Mouse (Mus musculus): ENCODE data around the gene Kcnk4. TPM values are rescaled to one million over a fixed set of nuclear protein-coding genes. Genes with fewer than 3 reads are reported as not detected.
A peak's percentile ranks its signal among the peaks of the same experiment; 100 is the strongest.

The Kcnk4 gene
- polyA plus RNA-seq (2015; fragmentation: Nextera tagmentation; extraction: Ambion mirVana) = 0.50 and 0.95 TPM in 2 replicates

DNA sequence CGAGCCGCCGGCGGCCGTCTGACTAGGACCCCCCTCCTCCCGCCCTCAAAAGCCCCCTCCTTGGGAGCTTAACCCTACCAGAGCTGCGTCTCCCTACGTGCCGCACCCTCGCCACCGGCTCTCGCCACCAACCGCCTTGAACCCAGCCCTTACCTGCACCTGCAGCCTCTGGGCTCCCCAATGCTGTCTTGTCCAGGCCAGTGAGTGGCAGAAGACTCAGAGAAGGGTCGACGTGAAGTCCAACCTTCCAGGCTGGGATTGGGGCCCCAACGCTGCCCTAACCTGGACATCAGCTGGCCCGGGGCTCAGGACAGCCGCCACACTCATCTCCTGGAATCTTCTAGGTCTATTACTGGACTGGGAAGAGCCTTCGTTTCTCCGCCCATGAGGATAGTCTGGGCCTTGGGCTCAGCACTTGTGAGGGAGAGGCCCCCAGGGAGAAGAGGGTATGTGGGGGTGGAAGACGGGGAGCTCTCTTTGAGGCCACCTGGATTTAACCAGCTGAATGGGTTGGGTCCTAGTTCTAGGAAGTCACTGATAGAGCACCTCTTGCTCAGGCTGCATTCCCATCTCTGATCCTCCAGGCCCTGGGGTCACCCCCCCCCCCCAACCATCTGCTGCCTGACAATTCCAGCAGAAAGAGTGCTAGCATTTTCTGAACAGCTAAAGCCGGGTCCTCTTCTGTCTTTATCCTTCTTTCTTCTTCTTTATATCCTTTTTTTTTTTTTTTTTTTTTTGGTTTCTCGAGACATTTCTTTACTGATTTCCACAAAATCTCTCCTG is at the start of gene Kcnk4:
TSS of gene Kcnk4 (minus strand) at position 321 of the 783 bp plus-strand sequence.
- Histone ChIP-seq H3K9me3 (replicated peaks; ENCODE audit: control insufficient read depth, low read length) (no peaks in the 10 kb centered on the region), H3K4me1 (ENCODE audit: control insufficient read depth, insufficient read depth, low read length) (peaks cover 10% of the 10 kb centered on the region), H3K4me2 (ENCODE audit: low read depth, low read length) (peak within 1 kb of the TSS; percentile 80), H3K27me3 (ENCODE audit: control insufficient read depth, insufficient read depth, low read length) (peaks cover 48% of the 10 kb centered on the region), H3K9ac (ENCODE audit: low read length) (peak within 1 kb of the TSS; percentile 49), H3K36me3 (ENCODE audit: control insufficient read depth, insufficient read depth) (no peaks in the 10 kb centered on the region), H3K4me3 (ENCODE audit: low read length) (peak within 1 kb of the TSS; percentile 48), H3K27ac (ENCODE audit: low read length) (no peak within 1 kb of the TSS)
- WGBS = 9% methylated on average over 23 of the region's 23 CpGs
- no peak for ATAC-seq (replicated peaks; ENCODE audit: extremely low read depth, insufficient read depth, low FRiP score)

DNA sequence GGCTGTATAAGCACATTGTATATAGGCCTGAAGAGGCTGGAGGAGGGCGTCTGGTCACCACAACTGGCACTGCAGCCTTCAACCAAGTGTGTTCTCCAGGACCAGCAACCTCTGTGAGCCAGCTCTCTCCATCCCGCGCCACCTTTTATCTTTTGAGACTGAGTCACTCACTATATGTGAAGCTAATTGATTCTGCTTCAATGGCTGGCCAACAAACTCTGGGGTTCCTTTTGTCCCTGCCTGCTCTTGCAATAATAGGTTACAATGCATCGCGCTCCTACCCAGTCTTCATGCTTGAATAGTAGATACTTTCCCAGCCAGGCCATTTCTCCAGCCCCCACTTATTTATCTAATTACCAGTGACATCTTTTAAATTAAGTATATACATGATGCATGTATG is 49.3 kb upstream of the Kcnk4 start:
- ATAC-seq (replicated peaks; ENCODE audit: extremely low read depth, insufficient read depth, low FRiP score) = no peak

DNA sequence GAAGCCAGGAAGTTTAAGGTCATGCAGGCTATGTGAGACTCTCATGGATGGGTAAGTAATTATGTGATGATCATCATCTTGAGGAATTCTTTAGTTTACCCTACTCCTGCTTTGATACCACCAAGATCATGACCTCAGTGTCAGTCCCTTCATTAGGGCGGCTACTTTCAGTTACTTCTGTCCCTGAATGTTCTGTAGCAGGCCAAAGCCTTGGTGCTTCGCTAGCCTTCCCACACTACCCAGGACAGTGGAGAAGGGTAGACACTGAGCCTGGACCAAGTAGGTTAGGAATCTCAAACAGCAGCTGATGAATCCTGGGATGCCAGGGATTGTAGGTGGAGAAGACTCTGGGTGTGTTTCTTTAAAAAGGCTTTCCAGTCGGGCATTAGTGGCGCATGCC is 47.1 kb upstream of the Kcnk4 start:
- WGBS = 80% methylated on average over 4 of the region's 4 CpGs
- Histone ChIP-seq H3K4me1 (ENCODE audit: control insufficient read depth, insufficient read depth, low read length) (peaks cover 39% of the 10 kb centered on the region), H3K4me3 (ENCODE audit: low read length) (no peak overlapping the region), H3K27me3 (ENCODE audit: control insufficient read depth, insufficient read depth, low read length) (no peaks in the 10 kb centered on the region), H3K4me2 (ENCODE audit: low read depth, low read length) (peak overlapping the region; percentile 85), H3K9ac (ENCODE audit: low read length) (no peak overlapping the region), H3K9me3 (replicated peaks; ENCODE audit: control insufficient read depth, low read length) (no peaks in the 10 kb centered on the region), H3K27ac (ENCODE audit: low read length) (peak overlapping the region; percentile 98), H3K36me3 (ENCODE audit: control insufficient read depth, insufficient read depth) (peaks cover 41% of the 10 kb centered on the region)
- no peak for ATAC-seq (replicated peaks; ENCODE audit: extremely low read depth, insufficient read depth, low FRiP score)

More for the DNA sequence above, 49.3 kb upstream of the Kcnk4 start:
- peaks cover 25% of the 10 kb centered on the region for H3K36me3 ChIP-seq (ENCODE audit: control insufficient read depth, insufficient read depth)
- H3K4me1 ChIP-seq (ENCODE audit: control insufficient read depth, insufficient read depth, low read length) = peaks cover 31% of the 10 kb centered on the region
- no peak overlapping the region for H3K4me3 ChIP-seq (ENCODE audit: low read length)
- H3K27ac ChIP-seq (ENCODE audit: low read length) = no peak overlapping the region
- 97% methylated on average over 5 of the region's 5 CpGs for WGBS
- no peak overlapping the region for H3K9ac ChIP-seq (ENCODE audit: low read length)
- no peaks in the 10 kb centered on the region for H3K9me3 ChIP-seq (replicated peaks; ENCODE audit: control insufficient read depth, low read length)
- H3K27me3 ChIP-seq (ENCODE audit: control insufficient read depth, insufficient read depth, low read length) = no peaks in the 10 kb centered on the region
- H3K4me2 ChIP-seq (ENCODE audit: low read depth, low read length) = no peak overlapping the region

DNA sequence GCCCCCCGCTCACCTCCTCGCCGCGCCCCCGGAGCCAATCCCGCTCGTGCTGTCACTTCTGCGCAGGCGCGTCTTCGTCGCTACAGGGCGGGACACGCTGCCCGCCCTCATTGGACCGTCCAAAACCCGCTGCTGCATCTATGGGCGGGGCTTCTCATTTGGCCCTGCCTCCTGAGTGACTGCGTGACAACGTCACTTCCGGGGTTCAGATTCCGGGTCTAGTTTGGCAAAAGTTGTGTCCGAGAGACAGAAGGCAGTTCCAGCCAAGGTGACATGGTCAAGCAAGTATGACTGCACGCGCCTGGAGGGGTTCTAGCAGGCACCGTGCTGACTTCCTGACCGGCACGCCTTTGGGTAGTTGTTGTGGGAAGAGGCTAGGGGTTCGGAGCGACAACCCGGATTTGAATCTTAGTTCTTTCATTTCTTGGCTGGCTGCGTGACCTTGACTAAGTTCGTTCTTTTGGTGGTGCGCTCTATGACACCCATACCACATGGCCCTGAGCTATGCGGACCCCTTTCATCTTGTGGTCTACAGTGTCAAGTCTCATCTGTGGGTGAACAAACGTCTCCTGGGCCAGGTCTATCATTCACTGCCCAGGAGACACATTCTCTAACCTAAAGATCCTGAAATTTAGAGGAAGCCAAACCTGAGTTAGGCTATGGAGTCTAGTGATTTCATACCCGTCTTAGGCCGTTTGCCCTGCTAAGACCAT is 46.2 kb upstream of the Kcnk4 start, which contains the start of gene Fkbp2:
TSS of gene Fkbp2 (minus strand) at position 121 of the 713 bp plus-strand sequence.
- H3K9me3 ChIP-seq (replicated peaks; ENCODE audit: control insufficient read depth, low read length) = no peaks in the 10 kb centered on the region
- under 1% methylated on average over 38 of the region's 38 CpGs for WGBS

DNA sequence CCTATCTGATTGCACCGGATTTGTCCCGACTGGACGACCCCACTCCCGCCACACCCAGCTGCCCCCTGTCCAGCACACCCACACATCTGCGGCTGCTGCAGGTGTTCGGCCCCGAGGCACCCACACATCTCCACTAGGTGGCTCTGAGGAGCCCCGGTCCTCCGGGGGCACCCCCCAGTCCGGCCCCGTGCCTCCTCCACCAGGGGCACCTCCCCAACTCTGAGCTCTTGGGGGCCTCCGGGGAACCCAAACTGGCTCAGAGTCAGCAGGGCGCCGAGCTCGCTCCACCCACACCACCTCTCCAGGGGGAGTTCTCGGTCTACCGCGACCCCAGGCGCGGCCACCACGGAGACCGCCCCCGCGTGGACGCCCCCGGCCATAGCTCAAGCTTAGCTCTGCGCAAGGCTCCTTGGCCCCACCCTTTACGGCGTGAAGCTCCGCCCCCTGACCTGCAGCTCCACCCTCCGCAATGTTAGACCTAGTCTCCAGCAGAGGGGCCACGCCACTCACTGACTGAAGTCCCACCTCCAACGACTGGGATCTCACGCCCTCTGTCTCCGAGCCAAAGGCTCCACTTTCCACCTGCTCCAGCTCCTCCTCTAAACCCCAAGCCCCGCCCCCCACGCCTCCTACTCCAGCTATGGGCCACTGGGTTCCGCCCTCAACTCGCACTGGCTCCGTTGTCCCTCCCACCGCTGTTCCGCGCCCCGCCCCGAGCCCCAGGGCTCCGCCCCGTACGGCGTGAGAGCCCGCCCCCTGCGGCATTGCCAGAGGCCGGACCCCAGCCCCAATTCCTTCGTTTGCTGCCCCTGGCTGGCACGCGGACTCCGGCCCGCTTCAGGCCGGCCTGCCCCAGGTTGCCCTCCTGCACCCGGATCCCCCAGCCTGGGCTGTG is 45.4 kb upstream of the Kcnk4 start:
- Histone ChIP-seq H3K9me3 (replicated peaks; ENCODE audit: control insufficient read depth, low read length) (no peaks in the 10 kb centered on the region), H3K9ac (ENCODE audit: low read length) (peak overlapping the region; percentile 81), H3K27ac (ENCODE audit: low read length) (peak overlapping the region; percentile 98), H3K4me1 (ENCODE audit: control insufficient read depth, insufficient read depth, low read length) (peaks cover 34% of the 10 kb centered on the region), H3K4me3 (ENCODE audit: low read length) (peak overlapping the region; percentile 61), H3K36me3 (ENCODE audit: control insufficient read depth, insufficient read depth) (peaks cover 38% of the 10 kb centered on the region), H3K4me2 (ENCODE audit: low read depth, low read length) (peak overlapping the region; percentile 75), H3K27me3 (ENCODE audit: control insufficient read depth, insufficient read depth, low read length) (no peaks in the 10 kb centered on the region)
- under 1% methylated on average over 57 of the region's 59 CpGs for WGBS
- ATAC-seq (replicated peaks; ENCODE audit: extremely low read depth, insufficient read depth, low FRiP score) = peak; percentile 87

More for the DNA sequence above, 46.2 kb upstream of the Kcnk4 start, which contains the start of gene Fkbp2:
- Histone ChIP-seq H3K4me1 (ENCODE audit: control insufficient read depth, insufficient read depth, low read length) (peaks cover 34% of the 10 kb centered on the region), H3K27me3 (ENCODE audit: control insufficient read depth, insufficient read depth, low read length) (no peaks in the 10 kb centered on the region), H3K36me3 (ENCODE audit: control insufficient read depth, insufficient read depth) (peaks cover 41% of the 10 kb centered on the region), H3K4me2 (ENCODE audit: low read depth, low read length) (peak within 1 kb of the TSS; percentile 85), H3K27ac (ENCODE audit: low read length) (peak within 1 kb of the TSS; percentile 98), H3K4me3 (ENCODE audit: low read length) (peak within 1 kb of the TSS; percentile 61), H3K9ac (ENCODE audit: low read length) (peak within 1 kb of the TSS; percentile 84)
- ATAC-seq (replicated peaks; ENCODE audit: extremely low read depth, insufficient read depth, low FRiP score) = peak; percentile 84

DNA sequence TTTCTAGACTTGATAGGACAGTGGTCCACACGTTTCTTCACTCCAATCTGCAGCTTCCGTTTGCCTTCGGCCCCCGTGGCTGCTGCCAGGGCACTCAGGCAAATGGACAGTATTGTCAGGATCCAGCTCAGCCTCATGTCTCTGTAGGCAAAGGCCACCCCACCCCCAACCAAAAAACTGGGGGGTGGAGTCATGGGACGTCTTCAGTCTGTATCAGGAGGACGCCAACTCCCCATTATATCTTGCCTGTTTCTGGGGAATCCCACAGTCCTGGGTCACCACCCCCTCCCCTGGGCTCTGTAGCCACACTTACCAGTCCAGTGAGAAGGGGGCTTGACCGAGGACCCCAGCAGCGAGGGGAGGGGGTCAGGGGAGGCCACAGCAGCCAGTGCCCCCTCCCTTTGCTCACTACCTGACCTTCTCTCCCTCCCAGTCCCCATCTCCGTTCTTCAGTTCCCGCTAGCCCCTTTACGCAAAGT is 44.7 kb upstream of the Kcnk4 start:
- peaks cover 34% of the 10 kb centered on the region for H3K36me3 ChIP-seq (ENCODE audit: control insufficient read depth, insufficient read depth)
- WGBS = 7% methylated on average over 11 of the region's 11 CpGs

DNA sequence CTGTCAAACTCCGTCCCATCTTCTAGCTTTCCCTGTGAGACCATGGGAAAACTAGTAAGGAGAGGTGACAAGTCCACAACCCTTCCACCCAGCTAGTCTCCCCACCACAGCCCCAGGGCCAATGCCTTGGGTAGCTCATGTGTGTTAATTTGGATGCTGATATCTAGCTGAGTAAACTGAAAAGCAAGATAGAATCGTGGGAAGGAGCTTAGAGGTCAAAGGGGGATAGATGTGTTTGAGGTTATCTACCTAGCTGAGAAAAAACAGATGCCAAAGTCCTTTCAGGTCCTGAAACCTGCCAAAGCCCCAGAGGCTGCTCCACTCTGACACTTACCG is 44.3 kb upstream of the Kcnk4 start:
- WGBS = 30% methylated on average over 3 of the region's 3 CpGs
- H3K4me2 ChIP-seq (ENCODE audit: low read depth, low read length) = peak overlapping the region; percentile 75
- peak overlapping the region; percentile 61 for H3K4me3 ChIP-seq (ENCODE audit: low read length)
- H3K27me3 ChIP-seq (ENCODE audit: control insufficient read depth, insufficient read depth, low read length) = no peaks in the 10 kb centered on the region
- H3K4me1 ChIP-seq (ENCODE audit: control insufficient read depth, insufficient read depth, low read length) = peaks cover 40% of the 10 kb centered on the region
- H3K27ac ChIP-seq (ENCODE audit: low read length) = peak overlapping the region; percentile 98; the same call in 1 of the 2 replicates
- H3K36me3 ChIP-seq (ENCODE audit: control insufficient read depth, insufficient read depth) = peaks cover 30% of the 10 kb centered on the region
- no peaks in the 10 kb centered on the region for H3K9me3 ChIP-seq (replicated peaks; ENCODE audit: control insufficient read depth, low read length)
- no peak for ATAC-seq (replicated peaks; ENCODE audit: extremely low read depth, insufficient read depth, low FRiP score)
- peak overlapping the region; percentile 81 for H3K9ac ChIP-seq (ENCODE audit: low read length)

More for the DNA sequence above, 44.7 kb upstream of the Kcnk4 start:
- H3K4me2 ChIP-seq (ENCODE audit: low read depth, low read length) = peak overlapping the region; percentile 75
- H3K9ac ChIP-seq (ENCODE audit: low read length) = peak overlapping the region; percentile 81
- H3K4me1 ChIP-seq (ENCODE audit: control insufficient read depth, insufficient read depth, low read length) = peaks cover 35% of the 10 kb centered on the region
- peak overlapping the region; percentile 98 for H3K27ac ChIP-seq (ENCODE audit: low read length)
- ATAC-seq (replicated peaks; ENCODE audit: extremely low read depth, insufficient read depth, low FRiP score) = no peak
- no peaks in the 10 kb centered on the region for H3K27me3 ChIP-seq (ENCODE audit: control insufficient read depth, insufficient read depth, low read length)
- peak overlapping the region; percentile 61 for H3K4me3 ChIP-seq (ENCODE audit: low read length)
- H3K9me3 ChIP-seq (replicated peaks; ENCODE audit: control insufficient read depth, low read length) = no peaks in the 10 kb centered on the region

DNA sequence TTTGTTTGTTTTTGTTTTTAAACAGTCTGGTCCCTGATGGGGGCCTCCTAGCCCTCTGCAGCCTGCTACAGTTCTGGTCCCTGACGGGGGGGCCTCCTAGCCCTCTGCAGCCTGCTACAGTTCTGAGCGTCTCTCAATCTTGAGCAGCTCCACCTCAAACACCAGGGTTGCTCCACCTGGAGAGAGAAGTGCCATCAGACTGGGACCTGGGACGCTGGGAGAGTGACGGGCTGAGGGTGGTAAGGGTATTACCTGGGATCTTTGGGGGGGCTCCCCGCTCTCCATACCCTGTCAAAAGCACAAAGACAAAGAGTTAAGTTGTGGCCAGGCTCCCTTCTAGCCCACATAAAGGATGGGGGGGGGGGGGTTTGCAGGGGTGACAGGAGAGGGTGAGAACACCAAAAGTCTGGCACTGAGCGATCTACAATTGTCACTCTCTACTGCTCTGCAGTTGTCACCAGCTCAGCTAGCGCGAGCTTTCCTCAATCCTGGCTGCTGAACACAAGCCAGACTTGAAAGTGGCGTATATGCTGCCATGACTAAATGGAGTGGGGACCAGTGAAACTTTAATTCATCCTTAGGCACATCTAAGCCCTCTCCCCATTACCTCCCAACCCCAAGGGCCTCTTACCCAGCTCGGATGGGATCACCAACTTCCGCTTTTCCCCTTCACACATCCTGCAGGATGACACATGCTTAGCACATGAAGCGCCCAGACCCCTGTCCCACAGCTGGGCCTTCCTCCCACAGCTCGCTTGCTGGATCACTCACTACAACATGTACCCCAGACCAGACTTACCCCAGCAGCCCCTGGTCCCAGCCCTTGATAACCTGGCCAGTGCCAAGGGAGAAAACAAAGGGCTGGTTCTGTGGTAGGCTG is 43.7 kb upstream of the Kcnk4 start:
- 69% methylated on average over 13 of the region's 13 CpGs for WGBS
- H3K4me1 ChIP-seq (ENCODE audit: control insufficient read depth, insufficient read depth, low read length) = peaks cover 40% of the 10 kb centered on the region

More for the DNA sequence above, 43.7 kb upstream of the Kcnk4 start:
- Histone ChIP-seq H3K27me3 (ENCODE audit: control insufficient read depth, insufficient read depth, low read length) (no peaks in the 10 kb centered on the region), H3K27ac (ENCODE audit: low read length) (peak overlapping the region; percentile 98; the same call in 1 of the 2 replicates), H3K4me3 (ENCODE audit: low read length) (peak overlapping the region; percentile 61), H3K4me2 (ENCODE audit: low read depth, low read length) (peak overlapping the region; percentile 75), H3K9me3 (replicated peaks; ENCODE audit: control insufficient read depth, low read length) (no peaks in the 10 kb centered on the region), H3K9ac (ENCODE audit: low read length) (peak overlapping the region; percentile 81), H3K36me3 (ENCODE audit: control insufficient read depth, insufficient read depth) (peaks cover 27% of the 10 kb centered on the region)
- no peak for ATAC-seq (replicated peaks; ENCODE audit: extremely low read depth, insufficient read depth, low FRiP score)

Measured in heart, embryonic 16.5 days (tissue).